Mouse (Mus musculus) C2C12 (cell line): ENCODE results near the gene Fry.

Source experiments
- CTCF ChIP-seq: IDR thresholded peaks from one replicate; pipeline ENCODE4 v1.5.1; 2011; ENCODE audit not compliant: control insufficient read depth, insufficient read depth, insufficient read length
- FOSL1 ChIP-seq: IDR thresholded peaks from one replicate; pipeline ENCODE4 v1.8.0; 2011; ENCODE audit warnings: mild to moderate bottlenecking, low read length; ENCODE audit not compliant: poor library complexity, insufficient read depth, severe bottlenecking
- MYOG ChIP-seq: IDR thresholded peaks from one replicate; pipeline ENCODE4 v1.6.1; 2011; ENCODE audit not compliant: control insufficient read depth, insufficient read length; ENCODE audit errors: extremely low read depth
- USF1 ChIP-seq: IDR thresholded peaks from one replicate; pipeline ENCODE4 v1.6.1; 2011; ENCODE audit warnings: low read depth, mild to moderate bottlenecking, control low read depth, moderate library complexity

DNA sequence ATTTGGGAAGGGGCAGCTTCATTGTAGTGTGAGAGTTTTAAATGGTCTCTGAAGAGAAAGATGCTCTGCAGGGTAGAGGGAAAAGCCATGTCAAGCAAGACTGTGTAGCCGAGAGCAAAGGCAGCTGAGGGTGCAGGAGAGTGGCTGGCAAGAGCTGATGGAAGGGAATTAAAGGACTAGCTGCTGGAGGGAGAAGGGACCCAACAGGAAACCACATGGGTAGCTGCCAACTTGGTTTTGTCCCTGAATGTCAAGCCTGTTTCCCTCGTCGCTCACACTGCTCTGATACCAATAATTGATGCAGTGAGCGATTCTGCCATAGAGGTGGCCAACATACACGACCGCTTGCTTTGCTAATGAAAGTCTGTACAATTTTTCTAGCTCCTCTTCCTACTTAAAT lies 160.9 kb downstream of the Fry start:
- TF ChIP-seq CTCF (no peak), USF1 (no peak), MYOG (no peak), FOSL1 (no peak)
